Mouse (Mus musculus): ENCODE data around the gene Nol11.

- no peak for TF ChIP-seq MAX (IDR thresholded peaks at IDR 0.05; ENCODE audit: low read length)
- TF ChIP-seq POLR2A (IDR thresholded peaks at IDR 0.05; ENCODE audit: control insufficient read depth in 1 of 2, insufficient read depth in 1 of 2, low read depth in 1 of 2, low read length in 2 of 2, poor library complexity in 1 of 2), result no peak
- TF ChIP-seq GATA1 (IDR thresholded peaks at IDR 0.05; ENCODE audit: low read depth, low read length), result no peak
- no peak for TF ChIP-seq MEF2A (IDR thresholded peaks at IDR 0.05; ENCODE audit: extremely low read depth, insufficient replicate concordance, low read depth, low read length, poor library complexity, severe bottlenecking)
These were observed 56.8 kb downstream of the Nol11 start for GRCm38 (mm10) chr11:107132426-107132825.

Data from MEL (cell line).